Mouse (Mus musculus) cortical plate, adult 2 months (tissue): ENCODE results near the gene Plxnb2.

ENCODE experiments used
- CTCF ChIP-seq: fragments of 200-500 bp; IDR thresholded peaks from 2 replicates; pipeline ENCODE4 v1.5.1; 2011; ENCODE audit warnings: mild to moderate bottlenecking, control low read depth, low read length; ENCODE audit not compliant: insufficient read depth; ENCODE audit errors: extremely low read depth
- POLR2A ChIP-seq: fragments of 200-500 bp; IDR thresholded peaks from 2 replicates; pipeline ENCODE4 v1.6.1; 2011; ENCODE audit warnings: mild to moderate bottlenecking, low read length, control low read depth; ENCODE audit not compliant: insufficient read depth; ENCODE audit errors: extremely low read depth

- TF ChIP-seq CTCF: no peak
- no peak for TF ChIP-seq POLR2A
Measured at GRCm38 (mm10) chr15:89178260-89178860, 2.2 kb downstream of the Plxnb2 start.
